Mouse (Mus musculus): Measurements from ENCODE around the gene Chac1.
A peak's percentile ranks its signal among the peaks of the same experiment; 100 is the strongest.

The Chac1 gene

DNA sequence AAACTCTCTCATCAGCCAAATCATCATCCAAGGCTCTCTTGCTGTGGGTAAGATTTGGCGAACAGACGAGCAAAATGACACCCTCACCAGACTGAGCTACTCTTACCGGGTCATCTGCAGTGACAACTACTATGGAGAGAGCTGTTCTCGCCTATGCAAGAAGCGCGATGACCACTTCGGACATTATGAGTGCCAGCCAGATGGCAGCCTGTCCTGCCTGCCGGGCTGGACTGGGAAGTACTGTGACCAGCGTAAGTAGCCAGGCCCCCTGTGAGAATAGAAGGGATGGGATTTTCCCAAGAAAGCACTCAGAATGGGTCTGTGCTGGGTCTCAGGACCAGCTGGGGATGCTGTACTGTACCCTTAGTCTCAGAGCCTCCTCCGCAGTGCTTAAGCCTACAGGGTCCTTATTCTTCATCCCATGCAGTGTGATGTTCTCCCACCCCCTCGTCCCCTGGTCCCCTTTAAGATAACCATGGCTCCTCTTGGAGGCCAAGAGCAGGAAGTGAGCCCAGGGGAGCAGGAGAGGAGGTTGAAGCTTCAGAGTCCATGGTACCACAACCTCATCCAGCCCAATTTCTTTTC lies 23.0 kb upstream of the Chac1 start:
- DNase-seq = no peak

DNA sequence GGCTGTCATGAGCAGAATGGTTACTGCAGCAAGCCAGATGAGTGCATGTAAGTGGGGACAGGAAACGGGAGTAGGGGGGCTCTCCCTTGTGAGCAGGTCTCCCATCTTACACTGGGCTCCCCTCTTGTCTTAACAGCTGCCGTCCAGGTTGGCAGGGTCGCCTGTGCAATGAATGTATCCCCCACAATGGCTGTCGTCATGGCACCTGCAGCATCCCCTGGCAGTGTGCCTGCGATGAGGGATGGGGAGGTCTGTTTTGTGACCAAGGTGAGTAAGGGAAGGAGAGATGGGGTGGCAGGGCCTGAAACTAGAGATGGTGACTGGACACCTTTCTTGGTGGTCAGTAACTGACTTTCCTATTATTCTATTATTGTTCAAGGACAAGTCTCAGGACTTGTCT lies 22.5 kb upstream of the Chac1 start:
- DNase-seq = no peak

DNA sequence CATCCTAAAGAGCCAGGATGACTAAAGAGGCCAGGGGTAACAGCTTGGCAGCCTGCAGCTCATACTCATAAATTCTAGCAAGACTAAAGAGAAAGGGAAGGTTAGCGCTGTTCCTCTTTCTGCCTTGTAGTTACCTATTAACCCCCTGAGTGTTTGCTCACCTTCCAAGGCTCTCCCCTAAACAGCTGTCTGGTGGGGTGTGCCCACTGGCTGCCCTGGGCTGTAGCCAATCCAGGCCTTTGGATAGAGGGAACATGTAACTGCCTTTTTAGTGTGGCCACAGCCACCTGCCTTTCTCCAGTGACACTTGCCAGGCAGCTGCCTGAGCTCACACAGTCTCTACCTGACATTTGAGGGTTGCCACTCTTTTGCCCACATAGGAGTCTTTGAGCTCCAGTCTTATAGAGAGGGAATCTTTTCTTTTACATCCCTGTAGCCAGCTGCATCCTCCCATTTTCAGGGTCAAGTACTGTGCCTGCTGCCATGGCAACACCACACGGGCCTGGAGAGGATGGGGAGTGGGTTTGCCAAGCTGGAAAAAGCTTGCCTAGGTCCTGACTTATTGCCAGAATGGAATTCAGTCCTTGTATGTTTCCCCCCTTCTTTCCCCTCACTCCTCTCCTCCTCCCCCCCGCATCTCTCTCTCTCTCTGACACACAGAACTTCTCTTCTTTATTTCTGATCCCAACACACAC lies 21.8 kb upstream of the Chac1 start:
- DNase-seq = no peak

DNA sequence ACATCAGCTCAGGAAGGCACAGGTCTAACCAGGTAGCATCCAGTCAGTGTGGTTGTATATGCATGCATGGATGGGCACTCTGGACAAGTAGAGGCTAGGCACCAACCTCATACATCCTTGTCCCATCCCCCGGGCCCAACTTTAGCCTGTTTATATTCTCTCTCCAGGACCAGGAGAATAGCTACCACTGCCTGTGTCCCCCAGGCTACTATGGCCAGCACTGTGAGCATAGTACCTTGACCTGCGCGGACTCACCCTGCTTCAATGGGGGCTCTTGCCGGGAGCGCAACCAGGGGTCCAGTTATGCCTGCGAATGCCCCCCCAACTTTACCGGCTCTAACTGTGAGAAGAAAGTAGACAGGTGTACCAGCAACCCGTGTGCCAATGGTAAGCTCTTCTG lies 20.2 kb upstream of the Chac1 start:
- no peak for DNase-seq

DNA sequence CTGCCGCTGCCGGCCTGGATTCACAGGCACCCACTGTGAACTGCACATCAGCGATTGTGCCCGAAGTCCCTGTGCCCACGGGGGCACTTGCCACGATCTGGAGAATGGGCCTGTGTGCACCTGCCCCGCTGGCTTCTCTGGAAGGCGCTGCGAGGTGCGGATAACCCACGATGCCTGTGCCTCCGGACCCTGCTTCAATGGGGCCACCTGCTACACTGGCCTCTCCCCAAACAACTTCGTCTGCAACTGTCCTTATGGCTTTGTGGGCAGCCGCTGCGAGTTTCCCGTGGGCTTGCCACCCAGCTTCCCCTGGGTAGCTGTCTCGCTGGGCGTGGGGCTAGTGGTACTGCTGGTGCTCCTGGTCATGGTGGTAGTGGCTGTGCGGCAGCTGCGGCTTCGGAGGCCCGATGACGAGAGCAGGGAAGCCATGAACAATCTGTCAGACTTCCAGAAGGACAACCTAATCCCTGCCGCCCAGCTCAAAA lies 18.8 kb upstream of the Chac1 start:
- no peak for DNase-seq

DNA sequence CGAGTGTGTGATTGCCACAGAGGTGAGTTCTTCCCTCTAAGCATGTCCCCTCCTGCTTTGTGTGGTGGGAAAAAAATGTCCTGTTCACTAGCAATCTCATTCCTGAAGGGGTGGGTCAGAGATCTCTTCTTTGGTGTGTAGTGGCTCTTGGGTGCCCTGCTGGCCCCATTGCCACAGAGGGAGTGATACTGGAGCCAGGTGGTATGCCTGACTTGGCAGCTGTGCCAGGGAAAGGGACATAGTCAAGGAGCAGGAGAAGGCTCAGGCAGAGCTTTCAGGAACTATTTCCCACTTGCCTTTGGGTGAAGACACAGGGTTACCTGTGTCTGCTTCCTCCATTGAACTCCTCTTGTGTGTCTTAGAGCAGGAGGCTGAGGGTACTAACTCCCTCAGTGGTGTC lies 16.9 kb upstream of the Chac1 start:
- no peak for DNase-seq

DNA sequence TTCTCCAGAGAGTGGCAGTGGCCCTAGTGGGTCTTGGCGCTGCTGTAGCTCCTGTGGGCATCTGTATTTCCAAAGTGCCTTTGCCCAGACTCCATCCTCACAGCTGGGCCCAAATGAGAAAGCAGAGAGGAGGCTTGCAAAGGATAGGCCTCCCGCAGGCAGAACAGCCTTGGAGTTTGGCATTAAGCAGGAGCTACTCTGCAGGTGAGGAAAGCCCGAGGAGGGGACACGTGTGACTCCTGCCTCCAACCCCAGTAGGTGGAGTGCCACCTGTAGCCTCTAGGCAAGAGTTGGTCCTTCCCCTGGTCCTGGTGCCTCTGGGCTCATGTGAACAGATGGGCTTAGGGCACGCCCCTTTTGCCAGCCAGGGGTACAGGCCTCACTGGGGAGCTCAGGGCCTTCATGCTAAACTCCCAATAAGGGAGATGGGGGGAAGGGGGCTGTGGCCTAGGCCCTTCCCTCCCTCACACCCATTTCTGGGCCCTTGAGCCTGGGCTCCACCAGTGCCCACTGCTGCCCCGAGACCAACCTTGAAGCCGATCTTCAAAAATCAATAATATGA lies 16.0 kb upstream of the Chac1 start:
- DNase-seq = no peak

DNA sequence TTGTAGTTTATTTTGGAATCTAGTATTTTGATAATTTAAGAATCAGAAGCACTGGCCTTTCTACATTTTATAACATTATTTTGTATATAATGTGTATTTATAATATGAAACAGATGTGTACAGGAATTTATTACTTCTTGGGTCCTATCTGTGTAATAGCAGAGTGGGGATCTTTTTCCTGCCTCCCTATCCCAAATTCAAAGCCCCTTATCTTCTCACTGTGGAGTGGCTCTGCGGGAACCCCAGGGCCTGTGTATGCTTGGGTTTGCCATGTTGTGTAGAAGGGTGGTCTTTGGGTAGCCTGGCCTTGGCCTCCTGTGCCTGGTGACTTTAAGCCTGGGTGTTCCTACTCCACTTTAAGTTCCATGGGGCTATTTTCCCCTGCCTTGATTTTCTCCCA lies 15.5 kb upstream of the Chac1 start:
- DNase-seq = no peak

DNA sequence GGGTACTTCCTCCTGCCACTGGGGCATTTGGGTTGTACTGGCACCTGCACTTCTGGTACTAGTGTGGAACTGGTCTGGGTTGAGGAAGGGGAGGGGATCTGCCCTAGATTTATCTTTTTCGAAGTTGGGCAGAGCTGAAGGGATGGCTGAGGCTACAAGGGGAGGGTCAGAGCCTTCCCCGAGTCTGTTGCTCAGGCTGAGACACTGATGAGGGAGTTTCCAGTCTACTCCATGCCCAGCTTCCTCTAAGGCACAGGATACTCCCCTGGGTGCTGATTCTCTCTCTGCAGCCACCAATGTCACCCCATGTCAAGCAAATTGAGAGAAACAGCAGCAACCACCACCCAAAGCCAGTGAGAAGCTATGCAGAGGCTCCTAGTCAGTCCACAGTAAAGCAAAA lies 15.0 kb upstream of the Chac1 start:
- DNase-seq = no peak

DNA sequence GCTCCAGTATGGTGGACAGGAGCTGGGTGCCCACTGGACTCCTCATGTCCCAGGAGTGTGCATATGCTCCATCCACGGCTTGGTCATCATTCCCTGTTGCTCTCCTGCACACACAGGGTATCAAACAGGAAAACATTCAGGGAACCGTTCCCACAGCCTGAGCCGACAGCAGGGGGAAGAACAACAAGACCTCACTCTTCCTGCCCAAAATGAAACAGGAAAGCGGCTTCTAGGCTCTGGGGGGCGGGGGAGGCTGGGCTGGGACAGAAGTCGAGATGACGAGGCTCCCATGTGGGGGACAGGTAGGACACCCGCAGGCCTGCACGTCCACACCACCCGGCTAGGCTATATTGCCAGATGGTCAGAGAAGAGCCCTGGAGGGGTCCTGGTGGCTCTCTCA lies 14.6 kb upstream of the Chac1 start:
- DNase-seq = peak; percentile 69

DNA sequence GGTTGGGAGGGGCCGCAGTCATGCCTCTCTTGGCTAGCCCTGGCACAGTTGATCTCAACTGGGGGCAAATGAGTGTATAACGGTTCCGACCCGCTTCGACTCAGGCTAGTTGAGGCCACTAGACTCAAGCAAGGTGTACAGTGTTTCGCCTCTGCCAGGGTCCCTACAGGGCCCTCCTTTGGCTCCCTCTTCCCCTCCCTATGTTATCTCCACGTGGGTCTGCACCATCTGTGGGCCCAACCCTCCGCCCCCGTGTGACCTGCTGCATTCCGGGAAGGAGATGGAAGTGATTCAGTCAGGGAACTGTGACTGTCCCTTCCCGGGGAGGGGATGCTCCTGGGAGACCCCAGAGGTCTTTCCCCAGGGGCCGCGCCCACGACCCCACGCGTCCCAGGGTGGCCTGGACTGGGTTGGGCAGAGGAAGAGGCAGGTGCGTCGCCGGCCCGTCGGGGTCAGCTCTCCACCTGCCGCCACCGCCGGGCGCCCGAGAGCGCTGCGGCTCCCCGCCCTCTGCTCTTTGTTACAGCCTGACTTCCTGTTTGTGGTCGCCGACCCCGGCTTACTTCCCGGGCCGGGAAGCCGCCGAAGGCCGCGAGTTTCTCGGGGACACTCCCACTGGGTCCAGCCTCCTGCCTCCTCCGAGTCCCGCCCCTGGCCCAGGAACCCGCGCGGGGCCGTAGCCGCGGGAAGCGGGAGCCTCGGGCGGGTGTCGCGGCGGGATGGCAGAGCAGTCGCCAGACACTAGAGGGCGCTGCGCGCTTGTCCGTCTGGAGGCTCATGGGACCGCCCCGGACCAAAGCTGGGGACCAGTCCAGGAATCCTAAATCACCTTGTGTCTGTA lies 13.4 kb upstream of the Chac1 start:
- peak; percentile 95 for DNase-seq

DNA sequence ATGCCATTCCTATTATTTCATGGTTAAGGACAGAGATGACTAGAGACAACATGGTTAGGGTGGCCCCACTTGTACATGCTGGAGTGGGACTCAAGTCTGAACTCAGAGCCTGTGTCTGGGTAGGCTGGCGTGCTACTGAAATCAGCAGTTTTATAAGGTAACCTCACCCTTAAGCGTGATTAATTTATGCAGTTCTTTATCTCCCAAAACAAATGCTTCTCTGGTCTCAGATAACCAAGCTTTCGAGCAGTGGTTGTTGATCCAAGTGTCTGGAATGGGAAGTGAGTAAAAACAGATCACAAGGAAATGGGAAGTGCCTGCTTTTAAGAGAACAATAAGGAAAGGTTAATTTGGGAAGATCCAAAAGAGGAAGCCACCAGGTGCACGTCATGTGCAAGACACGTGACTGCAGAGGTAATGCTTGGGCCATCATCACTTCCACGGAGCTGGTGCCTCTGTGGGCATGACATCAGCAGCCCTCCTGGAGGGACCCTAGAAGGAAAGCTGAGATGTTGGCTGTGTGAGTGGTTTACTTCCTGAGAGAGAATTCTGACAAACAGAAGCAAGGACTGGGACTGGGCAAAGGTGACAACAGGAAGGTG lies 6.4 kb upstream of the Chac1 start:
- DNase-seq = no peak

DNA sequence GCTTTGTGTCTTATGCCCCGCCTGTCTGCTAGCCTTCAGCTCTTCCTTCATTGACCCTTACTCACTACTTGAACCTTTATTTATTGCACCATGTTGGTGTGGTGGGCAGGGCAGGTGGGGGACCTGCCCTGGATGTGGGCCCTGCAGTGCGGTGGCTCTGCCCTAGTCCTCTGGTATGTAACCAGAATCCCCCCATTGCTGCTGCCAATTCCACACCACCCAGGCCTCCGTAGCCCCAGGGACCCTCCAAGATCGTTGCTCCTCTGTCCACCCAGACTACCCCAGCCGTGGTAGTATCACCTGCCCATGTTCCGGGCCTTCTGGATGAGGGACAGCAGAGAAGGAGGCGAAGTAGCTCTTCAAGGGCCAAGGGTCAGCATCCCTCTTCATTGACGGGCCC lies 2.7 kb downstream of the Chac1 start:
- no peak for DNase-seq

DNA sequence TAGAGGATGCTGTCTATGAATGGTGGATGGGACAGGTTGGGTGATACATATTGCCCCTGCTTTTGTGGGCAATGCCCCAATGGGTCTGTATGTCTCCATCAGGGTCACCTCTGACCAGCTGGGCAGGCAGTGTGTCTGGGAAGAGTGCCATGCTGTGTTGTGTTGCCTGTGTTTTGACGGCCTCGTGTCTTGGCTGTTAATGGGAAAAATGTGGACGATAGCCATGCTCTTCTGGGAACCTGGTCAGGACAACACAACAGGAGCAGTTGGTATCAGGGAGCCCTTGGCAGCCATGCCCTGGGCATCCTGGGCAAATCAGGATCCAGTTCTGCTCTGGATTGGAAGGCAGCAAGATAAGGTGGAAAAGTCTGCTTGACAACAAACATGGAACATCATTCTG lies 4.1 kb downstream of the Chac1 start:
- DNase-seq = no peak

DNA sequence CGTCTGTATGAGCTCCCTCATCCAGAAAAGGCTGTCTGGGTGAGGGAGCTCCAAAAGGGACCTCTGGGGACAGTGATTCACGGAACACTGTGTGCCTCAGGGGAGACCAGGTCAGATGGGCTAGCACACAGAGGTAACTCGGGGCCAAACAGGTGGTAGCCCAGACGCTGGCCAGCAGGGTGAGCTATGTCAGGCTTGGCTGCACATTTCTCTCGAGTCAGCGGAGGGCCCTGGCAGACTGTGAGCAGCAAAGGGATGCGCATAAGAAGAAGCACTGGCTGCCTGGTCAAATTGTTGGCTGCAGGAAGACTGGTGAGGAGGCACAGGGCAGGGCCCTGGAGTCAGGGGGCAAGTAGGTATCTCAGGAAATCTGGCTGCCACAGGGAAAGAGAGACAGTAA lies 4.6 kb downstream of the Chac1 start:
- peak; percentile 53 for DNase-seq

DNA sequence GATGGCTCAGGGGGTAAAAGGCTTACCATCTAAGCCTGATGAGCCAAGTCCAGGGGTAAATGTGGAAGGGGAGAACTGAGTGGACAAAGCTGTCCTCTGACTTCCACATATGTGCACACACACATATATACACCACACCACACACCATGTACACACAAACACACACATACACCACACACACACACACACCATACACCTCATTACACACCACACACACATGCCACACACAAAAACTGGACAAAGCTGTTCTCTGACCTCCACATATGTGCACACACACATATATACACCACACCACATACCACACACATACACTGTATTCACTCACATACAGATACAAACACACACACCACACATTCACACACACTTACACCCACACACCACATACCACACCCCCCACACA lies 5.3 kb downstream of the Chac1 start:
- no peak for DNase-seq

DNA sequence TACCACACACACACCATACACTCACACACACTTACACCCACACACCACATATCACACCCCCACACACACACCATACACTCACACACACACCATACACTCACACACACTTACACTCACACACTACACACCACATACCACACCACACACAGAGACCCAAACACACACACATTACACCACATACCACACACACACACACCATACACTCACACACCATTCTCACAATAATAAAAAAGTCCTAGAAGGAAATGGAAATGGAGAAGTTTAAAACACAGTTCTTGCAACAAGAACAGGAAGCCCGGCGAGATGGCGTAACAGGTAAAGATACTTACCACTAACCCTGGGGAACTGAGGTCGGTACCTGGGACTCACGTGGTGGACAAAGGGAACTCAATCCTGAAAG lies 5.8 kb downstream of the Chac1 start:
- no peak for DNase-seq

DNA sequence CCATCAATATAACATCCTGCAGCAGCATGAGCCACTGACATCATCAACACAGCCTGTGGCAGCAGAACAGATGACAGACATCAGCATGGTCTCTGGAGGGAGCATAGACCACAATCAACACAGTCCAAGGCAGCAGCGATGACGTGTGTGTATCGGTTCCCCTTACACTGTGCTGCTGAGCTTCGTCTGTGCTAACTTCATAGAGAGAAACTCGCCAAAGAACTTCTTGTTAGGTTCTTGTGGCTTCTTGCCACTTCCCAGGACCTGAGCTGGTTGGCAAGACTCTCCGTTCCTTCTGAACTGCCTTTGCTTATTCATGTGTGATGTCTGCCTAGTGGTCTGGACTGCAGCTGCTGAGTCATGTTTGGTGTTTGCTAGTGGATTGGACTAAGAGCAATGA lies 7.2 kb downstream of the Chac1 start:
- DNase-seq = no peak

DNA sequence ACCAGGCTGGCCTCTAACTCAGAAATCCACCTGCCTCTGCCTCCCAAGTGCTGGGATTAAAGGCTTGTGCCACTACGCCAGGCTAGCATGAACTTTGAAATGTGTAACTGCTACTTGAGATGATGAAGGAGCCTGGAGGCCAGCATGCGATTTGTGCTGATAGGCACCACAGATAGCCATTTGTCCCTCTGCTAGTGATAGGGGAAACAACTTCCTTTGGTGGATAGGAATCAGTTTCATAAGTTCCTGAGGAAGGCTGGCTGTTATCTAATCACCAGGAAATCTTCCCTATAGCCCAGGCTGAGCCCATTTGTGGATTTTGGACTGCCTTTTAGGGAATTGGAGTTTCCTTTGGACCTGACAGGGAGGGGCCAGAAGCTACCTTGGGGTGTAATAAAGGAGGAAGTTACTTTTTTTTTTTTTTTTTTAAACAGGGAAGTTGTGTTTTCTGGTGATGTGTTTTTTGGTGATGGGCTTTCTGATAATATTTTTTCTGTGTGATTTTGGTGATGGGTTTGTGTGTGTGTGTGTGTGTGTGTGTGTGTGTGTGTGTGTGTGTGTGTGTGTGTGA lies 8.8 kb downstream of the Chac1 start:
- no peak for DNase-seq

DNA sequence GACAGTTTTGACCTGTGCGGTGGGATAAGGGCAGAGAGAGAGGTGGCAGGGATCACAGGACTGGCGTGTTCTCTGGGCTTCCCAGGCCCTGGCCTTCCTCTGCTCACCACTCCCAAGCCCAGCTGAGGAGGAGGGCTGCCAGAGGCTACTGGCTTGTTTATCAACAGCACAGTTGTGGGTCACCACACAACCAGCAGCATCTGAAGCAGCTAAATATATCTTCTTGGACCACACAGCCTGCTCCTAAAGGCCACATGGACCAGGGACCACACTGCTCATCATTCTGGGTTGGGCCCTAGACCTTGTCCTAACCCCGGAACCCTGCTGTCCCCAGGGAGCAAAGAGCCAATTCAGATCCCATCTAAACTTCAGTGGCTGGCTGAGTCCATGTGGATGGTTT lies 13.9 kb downstream of the Chac1 start:
- DNase-seq = peak; percentile 25

DNA sequence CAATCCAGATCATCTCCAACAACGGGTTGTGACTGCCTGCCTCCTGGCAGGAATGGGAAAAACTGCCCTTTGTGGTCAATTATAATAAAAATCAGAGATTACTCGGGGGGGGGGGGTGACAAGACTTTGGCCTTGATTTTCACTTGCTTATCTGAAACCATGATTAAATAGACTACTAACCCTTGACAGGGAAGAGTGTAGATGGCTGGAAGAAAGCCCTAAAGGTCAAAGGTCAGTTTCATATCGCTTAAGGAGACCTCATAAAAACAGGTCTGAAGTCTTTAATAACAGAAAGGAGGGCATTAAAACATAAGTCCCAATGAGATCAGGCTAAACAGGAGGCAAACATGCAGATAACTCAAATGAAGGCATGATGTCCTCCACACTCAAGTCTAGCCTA lies 16.3 kb downstream of the Chac1 start:
- DNase-seq = no peak

DNA sequence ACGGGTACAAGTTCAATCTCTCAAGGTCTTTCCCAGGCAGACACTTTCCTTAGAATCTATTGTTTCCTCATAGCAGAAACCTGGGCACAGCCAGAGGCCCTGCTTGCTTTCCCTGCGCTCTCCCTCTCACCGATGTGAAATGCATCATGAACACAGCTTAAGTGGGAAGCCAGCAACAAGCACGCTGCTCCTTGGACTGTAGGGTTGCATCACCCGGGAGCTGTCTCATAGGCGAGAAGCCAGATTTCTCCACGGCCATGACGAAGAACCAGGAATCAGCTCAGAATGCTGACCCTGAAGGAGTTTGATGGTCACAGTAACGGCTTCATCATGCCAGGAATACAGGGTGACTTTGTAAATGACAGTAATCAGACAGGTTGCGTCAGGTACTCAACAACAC lies 19.1 kb downstream of the Chac1 start:
- DNase-seq = no peak

DNA sequence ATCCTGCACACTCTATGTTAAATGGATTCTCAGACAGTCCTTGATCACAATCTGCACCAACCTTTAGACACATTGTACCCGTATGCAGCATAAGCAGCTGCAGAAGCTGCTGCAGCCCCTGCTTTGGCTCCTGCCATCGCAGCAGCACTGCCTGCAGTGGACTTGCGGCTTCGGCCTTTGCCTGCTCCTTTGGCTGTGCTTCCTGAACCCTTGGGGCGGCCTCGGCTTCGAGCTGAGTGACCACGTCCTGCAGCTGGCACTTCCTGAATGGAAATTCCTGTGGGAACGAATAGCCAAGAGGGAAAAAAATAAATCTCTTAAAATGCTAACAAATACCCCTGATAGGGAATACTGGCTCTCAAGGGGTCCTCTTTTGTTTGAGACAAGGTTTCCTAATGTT lies 26.3 kb downstream of the Chac1 start:
- DNase-seq = peak; percentile 59
